Mouse (Mus musculus): ENCODE data around the gene Pdxk. TPM values are rescaled to one million over a fixed set of nuclear protein-coding genes. Genes with fewer than 3 reads are reported as not detected.

Gene Pdxk
- polyA plus RNA-seq, 1 experiment from 2014 or later = 11.1 TPM

Small RNAs within 50 kb of the gene (microRNA-seq; reads per million reads assigned to microRNA genes)
- not detected for gene Mir6410
- not detected for gene Mir6907
- not detected for gene Mir6908

Other genes starting within 250 kb of the Pdxk start
- 9.3 and 12.4 TPM in 2 replicates for gene Trappc10, start 220.3 kb downstream of the Pdxk start, polyA plus RNA-seq (2016; fragmentation: Nextera tagmentation; extraction: Ambion mirVana)
- 41.6 and 48.9 TPM in 2 replicates for gene Agpat3, start 112.5 kb downstream of the Pdxk start, polyA plus RNA-seq (2016; fragmentation: Nextera tagmentation; extraction: Ambion mirVana)
- gene Rrp1, start 51.9 kb downstream of the Pdxk start, polyA plus RNA-seq (2016; fragmentation: Nextera tagmentation; extraction: Ambion mirVana) = 319 and 355 TPM in 2 replicates
- 112 and 114 TPM in 2 replicates for gene Cstb, start 39.3 kb downstream of the Pdxk start, polyA plus RNA-seq (2016; fragmentation: Nextera tagmentation; extraction: Ambion mirVana)
- gene Olfr1358, start 52.5 kb upstream of the Pdxk start, polyA plus RNA-seq (2016; fragmentation: Nextera tagmentation; extraction: Ambion mirVana) = not detected in 2 replicates
- gene Ilvbl, start 109.4 kb upstream of the Pdxk start, polyA plus RNA-seq (2016; fragmentation: Nextera tagmentation; extraction: Ambion mirVana) = 38.3 and 48.9 TPM in 2 replicates
- 13.4 and 14.5 TPM in 2 replicates for gene Syde1, start 127.0 kb upstream of the Pdxk start, polyA plus RNA-seq (2016; fragmentation: Nextera tagmentation; extraction: Ambion mirVana)
- not detected in 2 replicates for gene Olfr1357, start 153.1 kb upstream of the Pdxk start, polyA plus RNA-seq (2016; fragmentation: Nextera tagmentation; extraction: Ambion mirVana)